Mouse (Mus musculus) megakaryocyte, adult 5-6 weeks (primary cell): ENCODE data around the gene D630023F18Rik. TPM values are rescaled to one million over a fixed set of nuclear protein-coding genes. Genes with fewer than 3 reads are reported as not detected.
A peak's percentile ranks its signal among the peaks of the same experiment; 100 is the strongest.

Source experiments
- ATAC-seq: 2 replicates; pipeline ENCODE4 v1.8.0; 2016; ENCODE audit warnings: mild to moderate bottlenecking, inconsistent platforms; ENCODE audit not compliant: poor library complexity, severe bottlenecking
- total RNA-seq, 2 experiments: library from RNA; stranded (forward) in 1 of 2; stranded (reverse) in 1 of 2; fragments of 153-499, 151-499 nt in 1 of 2; fragments of 221-1000, 200-1000 nt in 1 of 2; gene quantifications; 2 replicates each; pipeline versions ENCODE4 v1.2.3 to v1.2.4; 2015 to 2017

D630023F18Rik gene
- total RNA-seq, 2 experiments from 2014 or later: 1.1 to 1.5 TPM

- ATAC-seq: peak; percentile 40
These were observed 10.8 kb downstream of the D630023F18Rik start for GRCm38 (mm10) chr1:65112031-65112806.

DNA sequence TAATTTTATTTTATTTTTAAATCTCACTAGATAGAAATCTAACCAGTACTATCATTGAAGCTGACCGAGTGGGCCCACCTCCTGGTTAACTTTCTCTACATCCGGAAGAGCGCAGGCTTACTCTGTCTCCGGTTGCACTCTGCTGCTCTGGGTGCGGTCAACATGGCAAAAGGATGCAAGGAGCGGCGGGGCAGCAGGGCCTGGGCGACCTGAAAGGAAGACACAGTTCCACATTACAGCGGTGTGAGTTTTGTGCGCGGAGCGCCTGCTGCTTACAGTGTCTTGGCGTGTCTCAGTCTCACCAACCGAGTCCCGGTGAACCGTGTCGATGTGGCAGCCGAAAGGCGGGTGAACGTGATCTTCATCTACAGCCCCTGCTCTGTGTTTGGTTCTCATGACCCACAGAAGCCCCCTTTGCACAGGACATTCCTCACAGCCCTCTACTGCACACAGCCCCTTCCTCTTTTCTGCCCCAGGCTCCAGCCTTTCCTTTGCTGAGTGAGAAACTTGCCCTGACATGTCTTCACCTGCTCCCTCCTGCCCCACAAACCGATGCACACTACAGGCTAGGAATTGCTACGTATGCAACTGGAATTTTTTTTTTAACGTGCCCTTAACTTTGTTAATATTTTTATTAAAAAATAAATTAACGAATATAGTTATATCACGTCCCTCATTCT is 13.1 kb downstream of the D630023F18Rik start:
- no peak for ATAC-seq

DNA sequence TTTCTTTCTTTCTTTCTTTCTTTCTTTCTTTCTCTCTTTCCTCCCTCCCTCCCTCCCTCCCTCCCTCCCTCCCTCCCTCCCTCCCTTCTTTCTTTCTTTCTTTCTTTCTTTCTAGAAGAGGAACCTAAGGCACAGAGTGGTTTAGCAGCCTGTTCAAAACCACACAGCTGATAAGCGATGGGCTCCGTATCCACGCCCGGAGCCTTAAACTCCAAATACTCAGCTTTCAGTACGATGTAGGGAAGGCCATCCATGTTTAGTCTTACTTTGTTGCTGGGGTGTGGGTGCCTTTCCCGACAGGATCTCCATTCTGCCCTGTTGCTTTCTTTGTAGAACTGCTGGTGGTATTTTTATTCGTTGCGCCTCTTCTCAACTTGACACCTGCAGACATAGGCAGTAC is 13.8 kb downstream of the D630023F18Rik start:
- ATAC-seq: no peak

DNA sequence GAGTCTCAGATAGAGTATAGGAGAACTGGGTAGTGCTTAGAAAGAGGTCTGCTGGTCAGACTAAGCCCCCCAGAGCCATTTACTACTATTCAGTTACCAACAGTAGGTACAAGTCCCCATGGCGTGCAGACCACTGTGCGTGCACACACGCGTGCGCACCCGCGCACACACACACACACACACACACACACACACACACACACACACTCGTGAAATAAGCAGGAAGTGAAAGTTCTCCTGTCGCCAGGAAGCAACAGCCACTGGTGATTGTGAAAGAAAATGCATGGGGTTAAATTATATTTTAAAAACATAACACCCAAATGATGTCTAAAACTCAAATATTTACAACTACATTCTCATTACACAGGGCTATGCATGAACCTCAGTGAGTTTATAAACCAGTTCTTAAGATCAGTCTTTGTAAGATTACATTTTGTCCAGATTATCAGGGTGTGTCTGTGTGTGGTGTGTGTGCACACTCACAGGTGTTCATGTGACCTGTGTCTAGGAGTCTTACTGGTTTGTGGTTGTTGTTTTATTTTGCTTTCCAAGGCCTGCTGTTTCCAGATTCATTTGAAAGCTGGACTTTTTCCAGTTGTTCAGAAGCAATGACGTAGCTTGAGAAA is 15.2 kb downstream of the D630023F18Rik start:
- peak; percentile 71 for ATAC-seq

GRCm38 (mm10) chr1:65103273-65103672 is 19.7 kb downstream of the D630023F18Rik start, which contains the start of gene Cryga:
Cryga (minus strand) TSS chr1:65103373.
- no peak for ATAC-seq

- peak; percentile 56 for ATAC-seq
These were observed 26.1 kb downstream of the D630023F18Rik start for GRCm38 (mm10) chr1:65096953-65097352.

DNA sequence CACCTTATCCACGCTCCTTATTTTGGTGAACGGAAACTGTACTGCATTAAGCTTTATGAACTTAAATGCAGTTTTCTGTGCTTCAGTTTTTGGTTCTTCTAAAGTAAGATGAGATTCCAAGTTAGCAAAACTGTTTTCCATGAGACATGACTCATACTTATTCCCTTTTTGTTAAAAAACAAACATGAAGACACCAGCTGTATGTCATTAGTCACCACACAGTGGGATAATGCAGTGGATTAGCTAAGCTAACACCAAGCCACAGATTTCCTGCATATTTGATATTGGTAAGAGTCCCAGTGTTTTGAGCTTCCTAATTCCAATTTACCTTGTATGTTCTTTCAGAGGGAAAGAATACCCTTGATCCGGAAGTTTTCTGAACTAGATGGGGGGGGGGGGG is 31.4 kb downstream of the D630023F18Rik start:
- ATAC-seq: no peak

DNA sequence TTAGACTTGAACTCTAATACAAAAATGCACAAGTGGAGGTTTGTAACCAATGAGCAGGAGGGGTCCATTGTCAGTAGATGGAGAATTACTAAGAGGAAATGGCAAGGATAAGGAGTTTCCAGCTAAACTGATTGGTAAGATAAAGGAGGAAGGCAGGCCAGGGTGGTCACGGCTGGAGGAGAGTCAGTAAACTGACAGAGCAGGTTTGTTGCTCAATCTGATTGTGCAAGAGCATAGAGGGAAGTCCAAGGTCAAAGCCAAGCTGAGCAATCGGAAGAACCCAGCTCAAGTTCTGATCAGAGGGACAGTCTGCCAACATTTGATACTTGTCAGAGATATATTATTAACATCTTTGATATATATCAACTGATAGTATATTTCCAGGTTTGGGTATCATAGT is 32.6 kb downstream of the D630023F18Rik start:
- ATAC-seq: peak; percentile 85

DNA sequence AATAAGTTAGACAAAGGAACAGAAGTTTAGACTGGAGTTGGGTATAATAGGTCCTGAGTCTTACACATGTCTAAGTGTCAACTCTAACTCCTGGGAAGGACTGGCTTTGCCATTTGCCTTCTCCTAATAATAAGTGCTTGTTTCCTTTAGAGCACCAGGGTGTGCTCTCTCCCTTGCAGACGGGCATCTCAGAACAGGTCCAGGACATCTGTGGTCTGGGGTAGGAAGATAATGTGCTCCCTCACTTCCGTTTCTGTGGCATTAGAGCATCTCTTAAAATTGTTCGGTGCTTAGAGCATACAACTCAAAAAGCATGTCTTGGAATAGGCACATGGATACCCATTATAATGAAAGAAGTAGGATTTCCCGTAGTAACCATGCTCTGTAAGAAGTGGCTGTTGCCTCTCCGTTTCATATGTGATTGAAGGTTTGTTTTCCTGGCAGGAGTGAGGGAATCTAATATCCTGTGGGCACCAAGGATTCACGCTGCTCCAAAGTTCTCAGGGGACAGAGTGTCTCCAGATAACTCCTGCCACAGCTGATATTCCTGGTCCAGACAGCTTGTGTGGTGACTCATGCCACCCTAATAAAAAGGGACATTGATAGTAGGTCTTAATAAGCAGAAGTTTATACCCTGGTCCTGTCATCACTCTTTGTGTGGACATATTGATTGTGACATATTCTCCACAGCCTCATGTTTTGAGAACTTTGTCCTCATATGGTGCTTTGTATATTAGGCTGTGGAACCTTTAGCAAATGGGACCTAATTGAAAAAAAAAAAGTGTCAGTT is 34.3 kb downstream of the D630023F18Rik start:
- peak; percentile 81 for ATAC-seq

- ATAC-seq: no peak
These were observed 40.8 kb downstream of the D630023F18Rik start, which contains the start of gene Crygb for GRCm38 (mm10) chr1:65082188-65082587. Crygb (minus strand) TSS chr1:65082288.

GRCm38 (mm10) chr1:65075607-65076006 is 47.4 kb downstream of the D630023F18Rik start:
- ATAC-seq: no peak

- ATAC-seq: no peak
These were observed 49.4 kb downstream of the D630023F18Rik start, which contains the start of gene Crygc for GRCm38 (mm10) chr1:65073589-65073988. Crygc (minus strand) TSS chr1:65073689.

GRCm38 (mm10) chr1:65067842-65068241 is 55.2 kb downstream of the D630023F18Rik start:
- ATAC-seq: no peak

GRCm38 (mm10) chr1:65064201-65064600 is 58.8 kb downstream of the D630023F18Rik start:
- ATAC-seq: no peak

- no peak for ATAC-seq
These were observed 59.7 kb downstream of the D630023F18Rik start, which contains the start of gene Crygd for GRCm38 (mm10) chr1:65063352-65063751. Crygd (minus strand) TSS chr1:65063452.

Other genes with a start within 250 kb of the D630023F18Rik start
- 38.5 and 40.6 TPM in 2 replicates for gene Plekhm3, start 166.4 kb downstream of the D630023F18Rik start, total RNA-seq (2015)
- gene Plekhm3, start 166.4 kb downstream of the D630023F18Rik start, total RNA-seq (2017): 26.4 and 39.1 TPM in 2 replicates
- not detected in 2 replicates for gene Akr1cl, start 90.5 kb downstream of the D630023F18Rik start, total RNA-seq (2015)
- gene Akr1cl, start 90.5 kb downstream of the D630023F18Rik start, total RNA-seq (2017): not detected in 2 replicates
- gene Cryge, start 72.1 kb downstream of the D630023F18Rik start, total RNA-seq (2015): not detected in 2 replicates
- not detected in 2 replicates for gene Cryge, start 72.1 kb downstream of the D630023F18Rik start, total RNA-seq (2017)
- not detected in 2 replicates for gene Crygd, start 59.8 kb downstream of the D630023F18Rik start, total RNA-seq (2015)
- not detected in 2 replicates for gene Crygd, start 59.8 kb downstream of the D630023F18Rik start, total RNA-seq (2017)
- gene Crygc, start 49.5 kb downstream of the D630023F18Rik start, total RNA-seq (2015): not detected in 2 replicates
- not detected in 2 replicates for gene Crygc, start 49.5 kb downstream of the D630023F18Rik start, total RNA-seq (2017)
- gene Crygb, start 40.9 kb downstream of the D630023F18Rik start, total RNA-seq (2015): not detected in 2 replicates
- not detected in 2 replicates for gene Crygb, start 40.9 kb downstream of the D630023F18Rik start, total RNA-seq (2017)
- gene Cryga, start 19.8 kb downstream of the D630023F18Rik start, total RNA-seq (2015): not detected in 2 replicates
- gene Cryga, start 19.8 kb downstream of the D630023F18Rik start, total RNA-seq (2017): not detected in 2 replicates
- gene Gm28845, start 3.7 kb downstream of the D630023F18Rik start, total RNA-seq (2015): not detected in 2 replicates
- gene Gm28845, start 3.7 kb downstream of the D630023F18Rik start, total RNA-seq (2017): not detected in 2 replicates
- 196 and 202 TPM in 2 replicates for gene Idh1, start 63.3 kb upstream of the D630023F18Rik start, total RNA-seq (2015)
- 354 and 378 TPM in 2 replicates for gene Idh1, start 63.3 kb upstream of the D630023F18Rik start, total RNA-seq (2017)
- 30.0 and 31.5 TPM in 2 replicates for gene Pikfyve, start 63.5 kb upstream of the D630023F18Rik start, total RNA-seq (2015)
- gene Pikfyve, start 63.5 kb upstream of the D630023F18Rik start, total RNA-seq (2017): 40.2 and 46.2 TPM in 2 replicates
- not detected in 2 replicates for gene Pth2r, start 158.8 kb upstream of the D630023F18Rik start, total RNA-seq (2015)
- not detected in 2 replicates for gene Pth2r, start 158.8 kb upstream of the D630023F18Rik start, total RNA-seq (2017)